Mouse (Mus musculus) myocyte (in vitro differentiated cells): ENCODE results near the gene Zfp36l3.

Experiments used
- E2F4 ChIP-seq: IDR thresholded peaks from one replicate; pipeline ENCODE4 v1.6.1; 2011; ENCODE audit warnings: mild to moderate bottlenecking, control low read depth, moderate library complexity; ENCODE audit not compliant: insufficient read depth
- MAX ChIP-seq: IDR thresholded peaks from one replicate; pipeline ENCODE4 v1.6.1; 2011; ENCODE audit warnings: low read depth, mild to moderate bottlenecking, control low read depth
- MYOD1 ChIP-seq, 3 experiments: IDR thresholded peaks; one replicate each; pipeline ENCODE4 v1.6.1; 2011; ENCODE audit warnings: control low read depth in 2 of 3, low read depth in 2 of 3, mild to moderate bottlenecking in 2 of 3, moderate library complexity in 1 of 3; ENCODE audit not compliant: insufficient read length in 2 of 3, control insufficient read depth in 1 of 3
- MYOG ChIP-seq, 3 experiments: IDR thresholded peaks; one replicate each; pipeline ENCODE4 v1.6.1; 2011; ENCODE audit warnings: control low read depth in 2 of 3, low read depth in 2 of 3, mild to moderate bottlenecking in 2 of 3; ENCODE audit not compliant: insufficient read length in 2 of 3, control insufficient read depth in 1 of 3, insufficient read depth in 1 of 3
- POLR2A ChIP-seq: IDR thresholded peaks from one replicate; pipeline ENCODE4 v1.6.1; 2011; ENCODE audit warnings: low read depth, mild to moderate bottlenecking, control low read depth, moderate library complexity; ENCODE audit not compliant: insufficient read length
- POLR2AphosphoS2 ChIP-seq: IDR thresholded peaks from one replicate; pipeline ENCODE4 v1.6.1; 2011; ENCODE audit warnings: low read depth, control low read depth; ENCODE audit not compliant: insufficient read length
- REST ChIP-seq: IDR thresholded peaks from one replicate; pipeline ENCODE4 v1.6.1; 2011; ENCODE audit warnings: mild to moderate bottlenecking, control low read depth, moderate library complexity; ENCODE audit not compliant: insufficient read depth, insufficient read length
- TCF12 ChIP-seq: IDR thresholded peaks from one replicate; pipeline ENCODE4 v1.6.1; 2011; ENCODE audit warnings: mild to moderate bottlenecking, control low read depth; ENCODE audit not compliant: poor library complexity, insufficient read depth, severe bottlenecking
- TCF3 ChIP-seq: IDR thresholded peaks from one replicate; pipeline ENCODE4 v1.6.1; 2011; ENCODE audit warnings: low read depth, control low read depth; ENCODE audit not compliant: insufficient read length
- USF1 ChIP-seq: IDR thresholded peaks from one replicate; pipeline ENCODE4 v1.6.1; 2011; ENCODE audit warnings: low read depth, mild to moderate bottlenecking, control low read depth, moderate library complexity

- TF ChIP-seq POLR2A (no peak), USF1 (no peak), E2F4 (no peak), TCF12 (no peak), MYOD1 (IDR thresholded peaks at IDR 0.05; ENCODE audit: control insufficient read depth in 1 of 3, insufficient read length in 2 of 3, low read depth in 2 of 3) (no peak), MAX (no peak), MYOG (IDR thresholded peaks at IDR 0.05; ENCODE audit: control insufficient read depth in 1 of 3, insufficient read depth in 1 of 3, insufficient read length in 2 of 3, low read depth in 2 of 3) (no peak), POLR2AphosphoS2 (no peak), TCF3 (no peak), REST (no peak)
Measured at GRCm38 (mm10) chrX:53724596-53724995, 51.6 kb downstream of the Zfp36l3 start, which contains the start of gene 4930502E18Rik.
